Comparison of ENCODE assay signal across 23 mouse cellular contexts in genomic region chr11:117585556-117585955, GRCm38 (mm10).
DNase-seq lines count a peak whose midpoint lies in the region; ATAC-seq lines count a peak whose summit lies in the region.
"Had no signal": no experiment of that assay in that cellular context is flagged by ENCODE, and none has a peak within 500 bp of the region (broad histone marks: within the 10 kb centered on the region; RNA-seq: fewer than 3 reads in every experiment).

No protein-coding gene starts in this region.

- peak; percentile 79 for DNase-seq in midbrain, embryonic 11.5 days (ENCODE audit: low spot score, missing footprints)
- DNase-seq in R1 (ENCODE audit: low read depth, low spot score) (peak; percentile 99), ZHBTc4 (ENCODE audit: low read depth, low spot score) (peak; percentile 93)
- no peak for DNase-seq in layer of hippocampus, postnatal 25 days (ENCODE audit: extremely low spot score in 1 of 2, low spot score in 1 of 2)
- no peak for DNase-seq in thymus, postnatal 0 days (ENCODE audit: low spot score)
- DNase-seq in right cerebral cortex, adult 2 months (ENCODE audit: low spot score in 2 of 2), result no peak
- DNase-seq: adrenal gland, adult 8-10 months; adrenal gland, postnatal 14 days; B cell, adult 2 months; cerebellum, adult 11 months; cerebellum, adult 18-20 months; cerebellum, adult 8-10 months; cerebellum, postnatal 10 days; cerebellum, postnatal 25 days; forebrain, postnatal 0 days had no signal

- H3K36me3 ChIP-seq in midbrain, embryonic 11.5 days (ENCODE audit: control insufficient read depth, insufficient read depth, low read length), result no peaks in the 10 kb centered on the region
- no peaks in the 10 kb centered on the region for H3K36me3 ChIP-seq in midbrain, embryonic 13.5 days
- H3K36me3 ChIP-seq in embryonic facial prominence, embryonic 12.5 days, result no peaks in the 10 kb centered on the region
- H3K36me3 ChIP-seq: forebrain, embryonic 15.5 days; G1E had no signal

- H3K27me3 ChIP-seq in midbrain, embryonic 11.5 days (ENCODE audit: control insufficient read depth, insufficient read depth, low read length), result no peaks in the 10 kb centered on the region
- no peaks in the 10 kb centered on the region for H3K27me3 ChIP-seq in midbrain, embryonic 13.5 days
- no peaks in the 10 kb centered on the region for H3K27me3 ChIP-seq in embryonic facial prominence, embryonic 12.5 days
- H3K27me3 ChIP-seq: CH12.LX; forebrain, embryonic 13.5 days; forebrain, embryonic 15.5 days had no signal

- H3K27ac ChIP-seq in midbrain, embryonic 11.5 days (ENCODE audit: low read depth, low read length), result no peak overlapping the region
- no peak overlapping the region for H3K27ac ChIP-seq in midbrain, embryonic 13.5 days
- H3K27ac ChIP-seq in embryonic facial prominence, embryonic 12.5 days, result 0 out of 2 replicates have a peak overlapping the region, but pooled peaks have one; percentile 36

- no peaks in the 10 kb centered on the region for H3K4me1 ChIP-seq in midbrain, embryonic 11.5 days (ENCODE audit: control insufficient read depth, insufficient read depth, low read length)
- peaks cover 28% of the 10 kb centered on the region for H3K4me1 ChIP-seq in midbrain, embryonic 13.5 days (replicated peaks)
- H3K4me1 ChIP-seq in embryonic facial prominence, embryonic 12.5 days, result peaks cover 19% of the 10 kb centered on the region

- no peak overlapping the region for H3K4me2 ChIP-seq in midbrain, embryonic 11.5 days
- H3K4me2 ChIP-seq in midbrain, embryonic 13.5 days (replicated peaks), result no peak overlapping the region
- no peak overlapping the region for H3K4me2 ChIP-seq in embryonic facial prominence, embryonic 12.5 days (replicated peaks)
- H3K4me2 ChIP-seq: forebrain, embryonic 13.5 days; forebrain, embryonic 15.5 days had no signal

- H3K9me3 ChIP-seq in midbrain, embryonic 11.5 days (ENCODE audit: control insufficient read depth, low read length), result no peaks in the 10 kb centered on the region
- H3K9me3 ChIP-seq in midbrain, embryonic 13.5 days, result no peaks in the 10 kb centered on the region
- H3K9me3 ChIP-seq in embryonic facial prominence, embryonic 12.5 days, result no peaks in the 10 kb centered on the region
- H3K9me3 ChIP-seq: forebrain, embryonic 13.5 days; forebrain, embryonic 15.5 days; G1E had no signal

- no peak for ATAC-seq in midbrain, embryonic 11.5 days (ENCODE audit: low FRiP score)
- no peak for ATAC-seq in midbrain, embryonic 13.5 days
- ATAC-seq in embryonic facial prominence, embryonic 12.5 days (ENCODE audit: insufficient number of reproducible peaks, insufficient read depth, low FRiP score, low TSS enrichment), result no peak
- ATAC-seq: activated CD4-positive, CD25-positive, alpha-beta regulatory T cell, adult 4 months; CD4-positive, CD25-positive, alpha-beta regulatory T cell, adult 4 months; forebrain, embryonic 13.5 days; forebrain, embryonic 15.5 days; forebrain, postnatal 0 days had no signal

- no peak overlapping the region for H3K4me3 ChIP-seq in midbrain, embryonic 11.5 days (ENCODE audit: low read depth, low read length)
- H3K4me3 ChIP-seq in midbrain, embryonic 13.5 days (replicated peaks), result no peak overlapping the region
- H3K4me3 ChIP-seq in embryonic facial prominence, embryonic 12.5 days, result no peak overlapping the region
- H3K4me3 ChIP-seq: forebrain, embryonic 13.5 days; forebrain, embryonic 15.5 days had no signal

- WGBS in midbrain, embryonic 11.5 days, result 83% methylated on average over 5 of the region's 5 CpGs
- WGBS in midbrain, embryonic 13.5 days, result 91% methylated on average over 5 of the region's 5 CpGs
- 86% methylated on average over 5 of the region's 5 CpGs for WGBS in embryonic facial prominence, embryonic 12.5 days

- no peak overlapping the region for H3K9ac ChIP-seq in midbrain, embryonic 11.5 days (ENCODE audit: low read length)
- H3K9ac ChIP-seq in midbrain, embryonic 13.5 days (replicated peaks), result no peak overlapping the region
- no peak overlapping the region for H3K9ac ChIP-seq in embryonic facial prominence, embryonic 12.5 days
- H3K9ac ChIP-seq: forebrain, embryonic 13.5 days; forebrain, embryonic 15.5 days; forebrain, postnatal 0 days had no signal

Comparison
In these comparisons a context has a peak if more than half of its experiments do, and no peak if none do; other contexts are left out.
1. DNase-seq: peak in midbrain, embryonic 11.5 days (single experiment), R1 (single experiment) and ZHBTc4 (single experiment); none in layer of hippocampus, postnatal 25 days (0 of 2), thymus, postnatal 0 days (single experiment) and right cerebral cortex, adult 2 months (0 of 2).